Mouse (Mus musculus): Measurements from ENCODE around the gene Retreg1. TPM values are rescaled to one million over a fixed set of nuclear protein-coding genes. Genes with fewer than 3 reads are reported as not detected.
A peak's percentile ranks its signal among the peaks of the same experiment; 100 is the strongest.

The Retreg1 gene
- polyA plus RNA-seq, 1 experiment, result not detected

DNA sequence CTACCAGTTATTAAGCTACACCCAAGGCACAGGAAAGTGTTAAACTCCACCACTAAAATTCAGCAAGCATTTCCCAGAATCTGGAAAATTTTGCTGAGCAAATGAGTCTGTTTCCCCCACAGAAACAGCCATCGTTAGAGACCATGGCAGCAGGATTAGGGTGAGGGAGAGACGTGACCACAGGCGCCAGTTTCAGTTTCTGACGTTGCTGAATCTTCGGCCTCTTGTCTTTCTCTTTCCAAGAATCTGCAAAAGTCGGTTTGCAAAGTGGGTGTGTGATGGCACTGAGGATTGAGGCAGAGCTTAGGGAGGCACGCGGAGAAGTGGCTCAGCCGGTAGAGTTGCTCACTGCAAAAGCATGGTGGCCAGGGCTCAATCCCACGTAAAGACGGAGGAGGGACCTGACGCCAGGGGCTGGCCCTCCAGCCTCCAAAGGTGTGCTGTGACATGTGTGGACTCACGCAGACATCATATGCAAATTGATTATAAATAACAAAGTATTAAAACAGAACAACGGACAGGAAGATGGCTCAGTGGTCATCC is 41.5 kb downstream of the Retreg1 start:
- WGBS, result 78% methylated on average over 14 of the region's 14 CpGs

GRCm38 (mm10) chr15:25886581-25887011 is 43.6 kb downstream of the Retreg1 start:
- WGBS, result 47% methylated on average over 6 of the region's 6 CpGs

More for the DNA sequence above, 41.5 kb downstream of the Retreg1 start:
- H3K4me1 ChIP-seq (ENCODE audit: control insufficient read depth, insufficient read depth, low read length), result 0 out of 2 replicates have a peak, but pooled peaks cover 3% of the 10 kb centered on the region
- H3K27ac ChIP-seq (ENCODE audit: insufficient read depth, low read depth, low read length), result no peak overlapping the region
- no peak for TF ChIP-seq POLR2A (IDR thresholded peaks at IDR 0.05; ENCODE audit: insufficient read depth, low read depth, low read length)
- no peak for TF ChIP-seq CTCF (IDR thresholded peaks at IDR 0.05; ENCODE audit: insufficient read depth, low read depth, low read length)
- H3K4me3 ChIP-seq (ENCODE audit: insufficient read depth, low read depth, low read length), result no peak overlapping the region

DNA sequence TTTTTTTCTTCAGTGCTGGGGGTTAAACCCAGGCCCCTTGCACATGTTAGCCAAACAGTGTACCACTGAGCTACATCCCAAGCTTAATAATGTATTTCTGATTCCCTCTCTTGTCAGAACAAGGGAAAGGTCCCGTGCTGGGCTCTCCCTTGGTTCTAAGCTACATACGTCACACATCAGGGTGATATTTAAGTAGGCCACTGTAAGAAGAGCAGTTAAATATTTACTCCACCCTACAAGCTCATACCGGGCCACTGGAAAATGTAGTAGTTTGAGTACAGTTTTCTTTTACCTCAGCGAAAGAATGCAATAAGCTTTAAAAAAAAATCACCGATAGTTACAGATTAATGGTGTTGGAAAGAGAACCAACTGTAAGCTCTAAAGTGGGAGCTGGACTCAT is 46.9 kb downstream of the Retreg1 start:
- TF ChIP-seq POLR2A (IDR thresholded peaks at IDR 0.05; ENCODE audit: insufficient read depth, low read depth, low read length) (no peak), CTCF (IDR thresholded peaks at IDR 0.05; ENCODE audit: insufficient read depth, low read depth, low read length) (no peak)
- Histone ChIP-seq H3K4me3 (ENCODE audit: insufficient read depth, low read depth, low read length) (no peak overlapping the region), H3K4me1 (ENCODE audit: control insufficient read depth, insufficient read depth, low read length) (no peaks in the 10 kb centered on the region), H3K27ac (ENCODE audit: insufficient read depth, low read depth, low read length) (no peak overlapping the region)
- 95% methylated on average over 5 of the region's 5 CpGs for WGBS

More at GRCm38 (mm10) chr15:25886581-25887011, 43.6 kb downstream of the Retreg1 start:
- no peak overlapping the region for H3K27ac ChIP-seq (ENCODE audit: insufficient read depth, low read depth, low read length)
- H3K4me3 ChIP-seq (ENCODE audit: insufficient read depth, low read depth, low read length), result no peak overlapping the region
- H3K4me1 ChIP-seq (ENCODE audit: control insufficient read depth, insufficient read depth, low read length), result 0 out of 2 replicates have a peak, but pooled peaks cover 3% of the 10 kb centered on the region
- no peak for TF ChIP-seq POLR2A (IDR thresholded peaks at IDR 0.05; ENCODE audit: insufficient read depth, low read depth, low read length)
- TF ChIP-seq CTCF (IDR thresholded peaks at IDR 0.05; ENCODE audit: insufficient read depth, low read depth, low read length), result no peak

- TF ChIP-seq POLR2A (IDR thresholded peaks at IDR 0.05; ENCODE audit: insufficient read depth, low read depth, low read length), result no peak
- no peak for TF ChIP-seq CTCF (IDR thresholded peaks at IDR 0.05; ENCODE audit: insufficient read depth, low read depth, low read length)
- Histone ChIP-seq H3K27ac (ENCODE audit: insufficient read depth, low read depth, low read length) (no peak overlapping the region), H3K4me1 (ENCODE audit: control insufficient read depth, insufficient read depth, low read length) (no peaks in the 10 kb centered on the region), H3K4me3 (ENCODE audit: insufficient read depth, low read depth, low read length) (no peak overlapping the region)
- WGBS, result 78% methylated on average over 11 of the region's 11 CpGs
Observed at GRCm38 (mm10) chr15:25891556-25891955, 48.6 kb downstream of the Retreg1 start.

- Histone ChIP-seq H3K27ac (ENCODE audit: insufficient read depth, low read depth, low read length) (peak overlapping the region; percentile 71; the same call in 1 of the 2 replicates), H3K4me1 (ENCODE audit: control insufficient read depth, insufficient read depth, low read length) (peaks cover 4% of the 10 kb centered on the region; the same call in 1 of the 2 replicates), H3K4me3 (ENCODE audit: insufficient read depth, low read depth, low read length) (no peak overlapping the region)
- 27% methylated on average over 2 of the region's 2 CpGs for WGBS
- no peak for TF ChIP-seq POLR2A (IDR thresholded peaks at IDR 0.05; ENCODE audit: insufficient read depth, low read depth, low read length)
- no peak for TF ChIP-seq CTCF (IDR thresholded peaks at IDR 0.05; ENCODE audit: insufficient read depth, low read depth, low read length)
Observed at GRCm38 (mm10) chr15:25893327-25893726, 50.3 kb downstream of the Retreg1 start.

DNA sequence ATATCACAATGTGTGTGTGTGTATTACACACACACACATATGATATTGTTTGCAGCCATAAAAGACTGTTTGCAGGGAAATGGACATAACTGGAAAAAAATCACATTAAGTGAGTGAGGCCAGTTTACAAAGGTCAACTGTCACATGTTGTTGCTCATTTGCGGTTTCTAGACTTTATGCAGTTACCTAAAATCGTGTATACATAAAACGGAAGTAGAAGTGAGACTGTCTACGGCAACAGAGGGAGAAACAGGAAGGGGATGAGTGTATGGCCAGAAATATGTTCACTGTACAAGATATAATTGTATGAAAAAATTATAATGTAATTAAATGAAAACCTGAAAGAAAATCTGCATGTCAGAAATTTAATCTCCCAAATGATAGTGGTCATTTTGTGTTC is 53.8 kb downstream of the Retreg1 start:
- WGBS, result 94% methylated on average over 4 of the region's 4 CpGs
- TF ChIP-seq POLR2A (IDR thresholded peaks at IDR 0.05; ENCODE audit: insufficient read depth, low read depth, low read length) (no peak), CTCF (IDR thresholded peaks at IDR 0.05; ENCODE audit: insufficient read depth, low read depth, low read length) (no peak)
- H3K4me1 ChIP-seq (ENCODE audit: control insufficient read depth, insufficient read depth, low read length), result peaks cover 4% of the 10 kb centered on the region; the same call in 1 of the 2 replicates
- no peak overlapping the region for H3K4me3 ChIP-seq (ENCODE audit: insufficient read depth, low read depth, low read length)
- H3K27ac ChIP-seq (ENCODE audit: insufficient read depth, low read depth, low read length), result no peak overlapping the region

DNA sequence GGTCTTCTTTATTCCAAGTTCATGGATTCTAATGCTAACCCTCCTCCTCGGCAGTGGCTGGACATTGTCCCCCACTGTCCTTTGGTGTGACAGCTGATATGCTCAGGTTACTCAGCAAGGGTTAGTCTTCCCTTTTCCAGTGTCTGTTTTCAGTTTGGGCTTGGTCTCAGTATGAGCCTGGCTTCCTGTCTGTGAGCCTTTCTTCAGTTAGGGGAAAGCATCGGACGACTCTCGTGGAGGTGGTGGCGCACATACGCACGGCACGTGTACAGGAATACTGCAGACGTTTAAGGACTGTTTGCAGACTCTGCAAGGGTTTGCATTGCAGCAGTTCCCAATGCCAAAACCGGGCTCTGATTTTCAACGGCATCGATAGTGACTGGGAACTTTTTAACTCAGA is 54.6 kb downstream of the Retreg1 start:
- H3K4me1 ChIP-seq (ENCODE audit: control insufficient read depth, insufficient read depth, low read length), result peaks cover 4% of the 10 kb centered on the region; the same call in 1 of the 2 replicates
- H3K4me3 ChIP-seq (ENCODE audit: insufficient read depth, low read depth, low read length), result no peak overlapping the region
- 80% methylated on average over 12 of the region's 12 CpGs for WGBS
- TF ChIP-seq POLR2A (IDR thresholded peaks at IDR 0.05; ENCODE audit: insufficient read depth, low read depth, low read length) (no peak), CTCF (IDR thresholded peaks at IDR 0.05; ENCODE audit: insufficient read depth, low read depth, low read length) (no peak)
- no peak overlapping the region; the same call in 1 of the 2 replicates for H3K27ac ChIP-seq (ENCODE audit: insufficient read depth, low read depth, low read length)

DNA sequence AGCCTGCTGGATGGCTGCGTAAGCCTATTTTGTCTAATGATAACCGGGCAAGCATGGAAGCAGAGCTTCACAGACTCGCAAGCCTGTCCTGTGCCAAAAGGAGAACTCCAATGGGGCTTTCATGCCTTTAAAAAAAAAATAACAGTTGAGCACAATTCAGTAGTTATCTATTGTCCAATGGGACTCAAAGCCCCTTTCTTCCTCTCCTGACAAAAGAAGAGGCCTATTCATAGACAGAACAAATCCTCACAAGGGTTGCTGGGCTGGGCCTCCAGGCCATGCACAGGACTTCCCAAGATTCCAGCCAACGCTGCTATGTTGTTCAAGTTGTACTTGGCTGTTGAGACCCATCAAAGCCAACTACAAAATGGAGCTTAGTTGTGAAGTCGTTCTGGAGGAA is 56.0 kb downstream of the Retreg1 start:
- no peak for TF ChIP-seq POLR2A (IDR thresholded peaks at IDR 0.05; ENCODE audit: insufficient read depth, low read depth, low read length)
- no peak for TF ChIP-seq CTCF (IDR thresholded peaks at IDR 0.05; ENCODE audit: insufficient read depth, low read depth, low read length)
- Histone ChIP-seq H3K4me3 (ENCODE audit: insufficient read depth, low read depth, low read length) (no peak overlapping the region), H3K27ac (ENCODE audit: insufficient read depth, low read depth, low read length) (0 out of 2 replicates have a peak overlapping the region, but pooled peaks have one; percentile 48), H3K4me1 (ENCODE audit: control insufficient read depth, insufficient read depth, low read length) (peaks cover 4% of the 10 kb centered on the region; the same call in 1 of the 2 replicates)
- 55% methylated on average over 5 of the region's 5 CpGs for WGBS

- H3K27ac ChIP-seq (ENCODE audit: insufficient read depth, low read depth, low read length), result no peak overlapping the region
Observed at GRCm38 (mm10) chr15:25900540-25900939, 57.6 kb downstream of the Retreg1 start.

More at GRCm38 (mm10) chr15:25900540-25900939, 57.6 kb downstream of the Retreg1 start:
- peaks cover 4% of the 10 kb centered on the region; the same call in 1 of the 2 replicates for H3K4me1 ChIP-seq (ENCODE audit: control insufficient read depth, insufficient read depth, low read length)
- TF ChIP-seq POLR2A (IDR thresholded peaks at IDR 0.05; ENCODE audit: insufficient read depth, low read depth, low read length), result no peak
- TF ChIP-seq CTCF (IDR thresholded peaks at IDR 0.05; ENCODE audit: insufficient read depth, low read depth, low read length), result peak; percentile 54; the same call in 1 of the 2 replicates
- 13% methylated on average over 7 of the region's 7 CpGs for WGBS
- no peak overlapping the region for H3K4me3 ChIP-seq (ENCODE audit: insufficient read depth, low read depth, low read length)

All from olfactory bulb, adult 2 months (tissue).